Mouse (Mus musculus) lung, adult 2 months (tissue): Measurements from ENCODE around the gene Hcar2.

Experiments used
- CTCF ChIP-seq: fragments of 200-500 bp; IDR thresholded peaks from 2 replicates; pipeline ENCODE4 v1.5.1; 2011; ENCODE audit warnings: mild to moderate bottlenecking, low read length, control low read depth; ENCODE audit not compliant: insufficient read depth
- POLR2A ChIP-seq: fragments of 200-500 bp; IDR thresholded peaks from 2 replicates; pipeline ENCODE4 v1.6.1; 2011; ENCODE audit warnings: low read depth, mild to moderate bottlenecking, control low read depth, low read length, borderline replicate concordance; ENCODE audit errors: extremely low read depth

- TF ChIP-seq CTCF, result no peak
- TF ChIP-seq POLR2A, result no peak
Measured at GRCm38 (mm10) chr5:123884332-123884731, 19.0 kb upstream of the Hcar2 start.
